Mouse (Mus musculus): Measurements from ENCODE around the gene 1700019N19Rik. TPM values are rescaled to one million over a fixed set of nuclear protein-coding genes. Genes with fewer than 3 reads are reported as not detected.

The 1700019N19Rik gene
- under 1 TPM in 1 of 2 experiments, not detected in 1; 0.84 TPM for total RNA-seq (2021)
- long read RNA-seq, experiment 1 = 0 reads
- long read RNA-seq, experiment 2 = 0 reads

DNA sequence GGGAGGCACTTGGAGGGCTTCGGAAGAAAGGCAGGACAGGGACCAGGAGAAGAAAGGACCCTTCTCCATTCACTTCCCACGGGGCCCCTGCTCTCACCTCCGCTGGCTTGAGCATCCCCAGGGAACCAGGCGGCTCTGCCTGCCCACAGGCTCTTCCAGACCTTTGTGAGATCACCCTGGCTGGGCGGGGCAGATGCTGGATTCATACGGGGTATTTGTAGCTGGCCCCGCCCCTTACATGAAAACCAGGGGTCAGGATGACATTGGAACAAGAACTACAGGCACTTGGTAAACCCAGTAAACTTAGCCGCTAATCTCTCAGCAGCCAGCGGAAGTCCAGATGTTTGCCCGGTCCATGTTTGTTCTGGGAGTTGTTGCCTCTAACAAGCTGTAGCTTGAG, at the start of gene 1700019N19Rik:
Gene 1700019N19Rik (minus strand): TSS at position 178 of the 400 bp plus-strand sequence.
- no peak for DNase-seq (ENCODE audit: low spot score in 2 of 2)

DNA sequence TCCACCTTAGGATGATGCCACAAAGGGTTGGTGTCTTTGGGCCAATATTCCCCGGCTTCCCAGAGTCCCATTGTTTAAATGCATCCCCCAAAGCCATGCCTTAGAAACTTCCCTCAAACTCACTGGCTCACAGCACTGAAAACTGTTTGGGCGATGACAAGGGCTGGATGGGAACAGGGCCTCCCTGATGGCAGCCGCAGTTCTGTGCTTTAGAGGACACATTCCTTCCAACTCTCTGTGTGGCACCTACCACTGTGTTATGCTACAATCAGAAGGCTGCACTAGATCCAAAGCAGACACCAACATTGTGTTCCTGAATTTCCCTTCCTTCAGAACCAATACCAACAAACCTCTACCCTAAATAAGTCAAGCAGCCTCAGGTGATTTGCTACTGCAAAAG, 49.3 kb upstream of the 1700019N19Rik start:
- no peak for DNase-seq (ENCODE audit: low spot score in 2 of 2)

- DNase-seq (ENCODE audit: low spot score in 2 of 2) = no peak
Measured at GRCm38 (mm10) chr19:58840721-58841271, 46.5 kb upstream of the 1700019N19Rik start.

GRCm38 (mm10) chr19:58839806-58840205, 45.5 kb upstream of the 1700019N19Rik start:
- no peak for DNase-seq (ENCODE audit: low spot score in 2 of 2)

DNA sequence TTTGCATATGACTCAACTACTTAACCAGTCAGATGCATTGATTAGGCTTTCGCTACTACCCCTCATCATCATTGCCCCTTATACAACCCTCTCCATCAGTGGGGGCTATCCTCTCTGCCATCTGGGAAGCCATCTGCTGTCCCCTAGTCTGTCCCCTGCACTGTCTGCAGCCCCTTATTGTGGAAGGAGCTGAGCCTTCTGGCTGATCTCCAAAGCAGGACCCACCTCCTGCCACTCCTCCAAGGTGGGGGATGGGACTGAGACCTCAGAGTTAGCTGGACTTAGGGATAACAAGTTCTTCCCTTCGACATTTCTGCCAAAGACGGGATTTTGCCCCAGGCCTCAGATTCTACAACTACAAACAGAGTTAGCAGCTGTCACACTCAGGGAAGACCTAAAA, 45.1 kb upstream of the 1700019N19Rik start:
- DNase-seq (ENCODE audit: low spot score in 2 of 2) = no peak

DNA sequence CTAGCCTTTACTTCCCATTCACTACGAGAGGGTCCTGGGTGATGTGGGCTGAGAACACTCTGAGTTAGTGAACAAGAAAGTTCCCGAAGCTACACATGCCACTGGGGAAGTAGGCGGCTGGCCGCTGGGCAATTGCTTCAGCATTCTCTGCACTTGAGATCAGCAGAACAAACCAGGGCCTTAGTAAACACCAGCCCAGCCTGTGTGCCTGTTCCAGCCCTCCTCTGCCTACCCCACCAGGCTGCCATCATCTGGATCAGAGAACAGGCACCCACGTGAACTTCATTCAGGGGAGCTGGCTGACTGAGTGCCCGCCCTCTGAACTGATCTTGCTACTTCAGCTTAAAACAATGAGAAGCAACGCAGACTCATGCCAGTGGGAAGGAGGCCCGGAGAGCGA, 44.4 kb upstream of the 1700019N19Rik start:
- peak in 1 of 2 experiments; percentile 23 for DNase-seq (ENCODE audit: low spot score in 2 of 2)

DNA sequence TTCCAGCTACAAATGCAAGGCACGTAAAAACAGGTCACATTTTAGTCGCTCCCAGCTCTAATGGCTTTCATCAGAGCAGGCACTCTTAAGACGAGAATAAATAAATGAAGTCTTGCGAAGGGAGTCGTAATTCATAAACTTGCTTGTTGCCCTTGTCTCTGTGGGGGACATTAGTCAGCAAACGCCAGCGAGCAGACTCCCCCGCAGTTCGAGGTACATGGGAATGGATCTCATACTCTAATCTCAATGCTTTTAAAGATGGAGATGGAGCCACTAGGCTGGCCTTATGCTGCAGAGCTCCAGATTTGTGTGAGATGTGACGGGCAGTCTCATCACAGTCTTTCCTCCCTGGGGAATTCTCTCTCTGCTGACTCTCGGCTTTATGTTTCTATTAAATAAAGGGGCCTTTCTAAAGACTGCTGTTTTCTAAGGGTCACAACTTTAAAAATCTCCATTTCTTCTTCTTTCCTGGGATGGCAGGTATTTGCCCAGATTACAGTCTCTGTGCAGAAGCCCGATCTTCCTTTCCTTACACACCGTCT, 39.4 kb upstream of the 1700019N19Rik start:
- no peak for DNase-seq (ENCODE audit: low spot score in 2 of 2)

GRCm38 (mm10) chr19:58832988-58833387, 38.7 kb upstream of the 1700019N19Rik start:
- DNase-seq (ENCODE audit: low spot score in 2 of 2) = no peak

- no peak for DNase-seq (ENCODE audit: low spot score in 2 of 2)
Measured at GRCm38 (mm10) chr19:58831280-58831922, 37.1 kb upstream of the 1700019N19Rik start.

DNA sequence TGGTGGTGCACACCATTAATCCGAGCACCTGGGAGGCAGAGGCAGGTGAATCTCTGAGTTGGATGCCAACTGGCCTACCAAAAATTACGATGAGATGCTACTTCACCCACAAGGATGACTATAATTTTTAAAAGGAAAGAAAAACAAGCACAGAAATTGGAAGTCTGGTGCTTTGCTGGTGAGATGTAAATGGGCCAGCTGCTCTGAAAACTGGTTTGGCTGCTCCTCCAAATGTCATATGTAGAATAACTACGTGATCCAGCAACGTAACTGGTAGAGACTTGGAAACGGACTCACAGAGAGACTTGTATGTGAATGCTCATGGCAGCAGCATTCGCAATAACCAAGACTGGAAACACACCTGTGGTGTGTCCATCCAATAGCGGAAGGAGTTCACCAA, 35.9 kb upstream of the 1700019N19Rik start:
- DNase-seq (ENCODE audit: low spot score in 2 of 2) = peak in 1 of 2 experiments; percentile 32

- peak; percentile 59 to 77 for DNase-seq (ENCODE audit: low spot score in 2 of 2)
Measured at GRCm38 (mm10) chr19:58829575-58829974, 35.3 kb upstream of the 1700019N19Rik start.

DNA sequence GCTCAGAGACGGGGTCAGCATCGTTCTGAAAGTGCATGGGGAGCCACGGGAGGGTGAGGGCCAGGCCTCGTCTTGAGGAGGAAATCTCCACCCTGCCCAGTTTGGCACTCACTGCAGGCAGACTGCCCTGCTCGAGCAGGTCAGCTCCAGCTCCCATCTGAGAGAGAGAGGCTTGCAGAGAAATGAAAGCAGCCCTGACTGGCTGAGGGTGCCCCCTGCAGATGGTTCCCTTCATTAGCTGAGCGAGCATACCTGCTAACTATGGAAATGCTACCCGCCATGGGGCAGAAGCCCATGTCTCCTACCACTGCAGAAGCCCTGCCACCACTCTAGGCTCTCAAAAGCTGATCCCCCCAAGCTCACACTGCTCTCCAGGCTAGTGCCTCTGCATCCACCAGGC, 33.4 kb upstream of the 1700019N19Rik start:
- DNase-seq (ENCODE audit: low spot score in 2 of 2) = no peak

- DNase-seq (ENCODE audit: low spot score in 2 of 2) = no peak
Measured at GRCm38 (mm10) chr19:58824316-58824715, 30.1 kb upstream of the 1700019N19Rik start.

DNA sequence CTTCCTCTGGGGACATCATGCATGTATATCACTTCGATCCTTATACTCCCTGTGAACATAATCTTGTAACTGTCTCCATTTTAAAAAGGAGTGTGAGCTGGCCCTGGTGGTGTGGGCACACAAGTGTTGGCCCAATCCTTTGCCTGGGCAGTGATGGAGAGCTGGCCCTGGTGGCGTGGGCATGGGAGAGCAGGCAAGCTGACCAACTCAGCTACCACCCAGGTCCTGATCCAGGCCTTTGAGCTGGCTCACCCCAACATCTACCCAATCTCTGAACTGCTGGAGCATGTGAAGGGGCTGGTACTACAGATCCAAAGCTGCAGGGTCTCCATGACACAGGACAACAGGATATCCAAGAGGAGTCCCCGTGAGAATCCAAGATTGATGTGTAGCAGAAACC, 29.0 kb upstream of the 1700019N19Rik start:
- no peak for DNase-seq (ENCODE audit: low spot score in 2 of 2)

DNA sequence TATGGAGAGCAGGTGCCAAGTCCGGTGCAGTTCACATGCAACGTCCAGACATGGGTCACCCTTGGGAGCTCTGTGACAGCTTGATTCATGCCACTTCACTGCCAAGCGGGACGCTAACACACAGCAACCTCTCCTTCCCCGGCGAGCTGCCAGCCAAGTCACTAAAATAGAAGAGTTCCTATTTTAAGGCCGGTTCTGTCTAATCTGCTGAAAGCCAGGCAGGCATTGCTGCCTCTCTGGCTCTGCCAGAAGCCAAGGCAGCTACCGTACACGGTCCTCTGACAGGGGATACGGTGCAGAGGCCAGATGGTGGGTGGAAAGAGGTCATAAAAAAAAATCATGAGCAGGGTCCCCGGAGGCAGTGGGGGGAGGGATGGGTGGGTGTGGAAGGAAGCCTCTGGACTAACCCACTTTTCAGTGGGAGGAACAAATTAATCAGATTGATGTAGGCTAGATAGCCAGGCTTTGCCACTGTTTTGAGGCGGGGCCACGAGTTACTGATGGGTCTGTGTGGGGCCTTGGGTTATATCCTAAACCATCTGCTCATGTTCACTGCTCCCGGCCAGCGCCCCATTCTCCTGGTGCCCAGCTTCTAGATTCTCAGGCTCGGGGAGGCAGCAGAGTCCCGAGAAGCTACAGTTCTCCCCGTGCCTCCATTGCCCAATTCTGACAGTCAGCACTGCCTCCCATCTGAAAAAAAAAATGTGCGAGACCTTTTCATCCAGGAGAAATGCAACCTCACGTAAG, 28.4 kb upstream of the 1700019N19Rik start:
- peak; percentile 75 to 85 for DNase-seq (ENCODE audit: low spot score in 2 of 2)

DNA sequence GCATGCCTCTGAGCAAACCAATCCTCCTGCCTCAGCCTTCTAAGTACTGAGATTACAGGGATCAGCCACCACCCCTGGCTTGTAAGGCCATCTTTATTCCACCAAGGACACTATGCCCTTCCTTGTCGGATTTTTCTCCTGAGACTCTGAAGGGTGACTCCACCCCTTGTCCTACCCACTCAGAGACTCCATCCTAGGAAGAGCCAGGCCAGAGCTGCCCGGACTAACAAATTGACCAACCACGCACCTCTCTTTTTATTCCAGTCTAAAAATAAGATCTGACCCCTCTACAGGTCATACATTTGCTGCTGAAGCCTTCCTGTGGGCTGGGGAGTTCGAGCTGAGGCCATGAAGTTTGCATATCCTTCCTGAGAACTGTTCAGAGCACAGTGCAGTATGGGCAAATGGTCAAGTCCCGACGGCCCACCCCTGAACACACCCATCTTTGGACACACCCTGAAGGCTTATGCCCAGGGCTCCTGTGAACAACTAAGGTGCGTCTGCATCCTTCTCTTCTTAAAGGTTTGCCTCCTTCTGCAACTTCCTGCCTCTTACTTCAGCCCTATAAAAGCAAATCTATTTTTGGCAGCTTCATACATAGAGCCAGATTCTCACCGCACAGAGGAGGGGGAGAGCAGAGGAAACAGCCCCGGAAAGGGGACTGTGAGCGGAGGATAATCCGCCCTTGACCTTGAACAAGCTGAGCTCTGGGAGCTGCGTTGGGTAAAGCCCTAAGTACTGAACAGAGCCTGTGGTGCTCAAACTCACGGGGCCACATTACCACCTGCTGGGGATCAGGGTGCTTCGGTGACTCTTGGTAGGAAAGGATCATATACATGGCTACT, 24.5 kb upstream of the 1700019N19Rik start:
- DNase-seq (ENCODE audit: low spot score in 2 of 2) = no peak

DNA sequence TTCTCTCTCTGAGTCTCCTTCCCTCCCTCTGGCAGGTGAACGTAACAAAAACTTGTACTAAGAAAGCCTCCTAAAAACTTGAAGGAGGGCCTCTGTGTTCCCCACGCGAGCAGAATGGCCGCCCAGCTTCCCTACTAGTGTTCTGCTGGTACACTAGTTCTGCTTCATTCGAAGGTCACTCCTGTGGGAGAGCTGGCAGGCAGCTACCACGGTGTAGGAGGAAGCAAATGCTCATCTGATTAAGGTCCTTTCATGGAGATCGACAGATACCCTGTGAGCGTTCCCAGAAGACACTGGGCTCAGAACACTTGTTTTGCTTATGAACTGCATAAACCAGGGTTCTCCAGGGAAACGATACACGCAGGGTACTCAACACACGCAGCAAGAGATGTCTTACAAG, 23.1 kb upstream of the 1700019N19Rik start:
- DNase-seq (ENCODE audit: low spot score in 2 of 2) = no peak

DNA sequence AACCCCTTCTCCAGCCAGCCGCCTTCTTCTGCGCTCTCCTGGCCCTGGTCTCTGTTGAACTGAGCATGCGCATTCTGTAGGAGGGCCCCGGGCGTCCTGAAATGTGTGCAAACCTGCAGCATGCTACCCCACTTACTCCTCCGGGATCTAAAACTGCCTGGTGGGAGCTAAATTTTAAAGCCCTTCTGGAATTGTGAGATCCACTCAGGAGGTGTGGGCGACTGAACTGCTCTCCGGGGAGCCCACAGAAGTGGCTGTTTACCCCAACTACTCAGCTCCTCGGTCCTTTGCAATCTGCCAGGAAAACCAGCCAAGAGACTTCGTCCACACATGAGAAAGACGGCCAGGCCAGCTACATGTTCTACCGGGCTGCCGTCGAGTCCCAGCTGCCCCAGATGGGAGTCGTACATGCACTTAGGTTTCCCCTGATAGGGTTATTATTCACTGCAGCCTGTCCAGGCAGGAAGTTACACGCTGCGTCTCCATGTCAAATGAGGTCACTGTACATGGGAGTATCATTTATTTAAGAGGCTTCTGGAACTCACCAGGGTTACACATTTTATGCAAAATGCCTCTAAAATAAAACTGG, 22.3 kb upstream of the 1700019N19Rik start:
- DNase-seq (ENCODE audit: low spot score in 2 of 2) = peak; percentile 70 to 85

DNA sequence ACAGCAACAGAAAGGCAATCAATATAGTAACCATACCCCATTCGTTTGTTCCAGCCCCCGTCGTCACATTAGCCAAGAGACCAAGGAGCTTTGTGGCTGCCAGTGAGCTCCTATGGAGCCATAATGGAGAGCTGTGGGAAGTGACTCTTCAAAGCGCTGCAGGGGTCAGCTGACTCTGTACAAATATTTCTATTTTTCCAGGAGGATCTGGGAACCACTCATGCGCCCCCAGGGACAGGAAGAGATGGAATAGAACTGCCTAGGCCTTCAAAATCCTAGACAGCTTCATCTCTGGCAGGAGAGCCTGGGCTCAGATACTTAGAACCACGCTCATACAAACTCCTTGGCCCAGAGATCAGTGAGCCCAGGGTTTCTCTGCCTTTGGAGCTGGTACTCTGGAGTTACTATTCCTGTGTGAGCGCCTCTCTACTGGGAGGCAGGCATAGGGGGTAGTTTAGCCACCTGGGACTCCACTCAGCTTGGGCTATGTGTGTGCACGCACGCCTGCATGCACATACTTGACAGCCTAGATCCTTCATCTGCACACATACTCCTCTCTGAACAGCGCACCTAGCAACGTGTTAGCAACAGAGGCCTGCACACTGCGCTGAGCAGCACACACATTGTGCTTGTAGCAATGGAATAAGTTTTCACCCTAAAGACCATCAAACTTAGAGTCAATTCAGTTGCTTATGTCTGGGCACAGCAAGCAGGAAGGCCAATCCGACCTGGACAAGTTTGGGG, 21.1 kb upstream of the 1700019N19Rik start:
- DNase-seq (ENCODE audit: low spot score in 2 of 2) = no peak

- DNase-seq (ENCODE audit: low spot score in 2 of 2) = no peak
Measured at GRCm38 (mm10) chr19:58810536-58810935, 16.3 kb upstream of the 1700019N19Rik start.

All from left cerebral cortex, adult 18-20 months (tissue).